Mouse (Mus musculus) ES-E14 (cell line): ENCODE data around the gene Uri1.

ENCODE experiments used
- CHD2 ChIP-seq: IDR thresholded peaks from 2 replicates; pipeline ENCODE4 v1.6.1; 2014; ENCODE audit warnings: mild to moderate bottlenecking, low read depth, low read length, inconsistent platforms
- HCFC1 ChIP-seq: IDR thresholded peaks from 2 replicates; pipeline ENCODE4 v1.6.1; 2012; ENCODE audit warnings: low read length, inconsistent platforms, borderline replicate concordance; ENCODE audit not compliant: insufficient read depth
- MAFK ChIP-seq: IDR thresholded peaks from 2 replicates; pipeline ENCODE4 v1.6.1; 2014; ENCODE audit warnings: mild to moderate bottlenecking, low read depth, low read length, inconsistent platforms; ENCODE audit not compliant: insufficient read depth
- ZC3H11A ChIP-seq: IDR thresholded peaks from 2 replicates; pipeline ENCODE4 v1.6.1; 2012; ENCODE audit warnings: low read depth, mild to moderate bottlenecking, inconsistent platforms, low read length, borderline replicate concordance
- ZNF384 ChIP-seq: IDR thresholded peaks from 2 replicates; pipeline ENCODE4 v1.6.1; 2012; ENCODE audit warnings: low read depth, low read length, inconsistent platforms

DNA sequence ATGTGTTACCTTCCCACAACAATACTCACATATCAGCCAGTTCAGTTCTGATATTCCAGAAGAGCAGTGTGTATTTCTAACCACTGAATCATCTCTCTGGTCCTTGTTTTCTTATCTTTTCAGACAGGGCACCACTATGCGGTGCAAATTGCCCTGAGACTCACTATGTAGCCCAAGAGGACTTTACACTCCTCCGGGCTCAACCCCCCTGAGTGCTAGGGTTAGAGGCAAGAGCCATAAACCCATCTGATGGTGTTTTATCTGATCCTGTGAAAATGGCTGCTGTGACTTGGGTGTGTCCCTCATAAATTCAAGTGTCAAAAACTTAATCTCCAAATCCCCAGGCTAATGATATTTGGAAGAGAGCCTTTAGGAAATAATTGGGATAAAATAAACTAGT, 6.6 kb upstream of the Uri1 start:
- TF ChIP-seq ZC3H11A, result no peak
- TF ChIP-seq CHD2, result no peak
- no peak for TF ChIP-seq MAFK
- TF ChIP-seq HCFC1, result no peak
- no peak for TF ChIP-seq ZNF384
